Mouse (Mus musculus) limb, embryonic 10.5 days (tissue): ENCODE data around the gene Wdr91. TPM values are rescaled to one million over a fixed set of nuclear protein-coding genes. Genes with fewer than 3 reads are reported as not detected.

Source experiments
- DNase-seq: peaks from one replicate; pipeline ENCODE4 v3.0.0-alpha.2; 2017; ENCODE audit warnings: low spot score
- H3K27ac ChIP-seq: fragments of 300-500 bp; sonication (generic); 2 replicates; pipeline ENCODE4 v1.5.1; 2016; ENCODE audit warnings: mild to moderate bottlenecking
- H3K27me3 ChIP-seq: fragments of 300-500 bp; sonication (generic); 2 replicates; pipeline ENCODE4 v1.6.1; 2016; ENCODE audit warnings: low read depth, mild to moderate bottlenecking; ENCODE audit not compliant: poor library complexity, severe bottlenecking
- H3K36me3 ChIP-seq: fragments of 300-500 bp; sonication (generic); 2 replicates; pipeline ENCODE4 v1.6.1; 2016; ENCODE audit warnings: mild to moderate bottlenecking, moderate library complexity
- H3K4me1 ChIP-seq: fragments of 300-500 bp; sonication (generic); 2 replicates; pipeline ENCODE4 v1.6.1; 2016
- H3K4me3 ChIP-seq: fragments of 300-500 bp; sonication (generic); 2 replicates; pipeline ENCODE4 v1.5.1; 2016; ENCODE audit warnings: mild to moderate bottlenecking, moderate library complexity
- H3K9me3 ChIP-seq: fragments of 300-500 bp; sonication (generic); replicated peaks from 2 replicates; pipeline ENCODE4 v1.6.1; 2016; ENCODE audit warnings: mild to moderate bottlenecking
- WGBS: fragments of 180-500 bp; shearing (Covaris S2); methylation state at CpG from one replicate; pipeline ENCODE4 v1.1.7; 2016; 5-methylcytosine and 5-hydroxymethylcytosine counted together
- polyA plus RNA-seq: library from polyadenylated mRNA; unstranded; fragments of >200 nt; fragmentation: Nextera tagmentation; extraction: Ambion mirVana; gene quantifications from 2 replicates; pipeline ENCODE4 v1.2.1, GENCODE M21; 2016

Wdr91 gene
- polyA plus RNA-seq, 1 experiment from 2014 or later: 13.0 TPM

- no peak for DNase-seq
- Histone ChIP-seq H3K4me1 (no peaks in the 10 kb centered on the region), H3K27me3 (no peaks in the 10 kb centered on the region), H3K36me3 (peaks cover 87% of the 10 kb centered on the region), H3K27ac (no peak overlapping the region), H3K9me3 (no peaks in the 10 kb centered on the region), H3K4me3 (no peak overlapping the region)
- WGBS: 84% methylated on average over 4 of the region's 4 CpGs
Measured at GRCm38 (mm10) chr6:34889185-34889584, 21.5 kb downstream of the Wdr91 start.

GRCm38 (mm10) chr6:34887131-34887850 lies 23.4 kb downstream of the Wdr91 start:
- no peak overlapping the region for H3K4me3 ChIP-seq
- H3K4me1 ChIP-seq: no peaks in the 10 kb centered on the region
- H3K27ac ChIP-seq: no peak overlapping the region
- H3K27me3 ChIP-seq: no peaks in the 10 kb centered on the region
- no peak for DNase-seq
- H3K36me3 ChIP-seq: peaks cover 82% of the 10 kb centered on the region
- H3K9me3 ChIP-seq: no peaks in the 10 kb centered on the region
- WGBS: 88% methylated on average over 6 of the region's 6 CpGs

DNA sequence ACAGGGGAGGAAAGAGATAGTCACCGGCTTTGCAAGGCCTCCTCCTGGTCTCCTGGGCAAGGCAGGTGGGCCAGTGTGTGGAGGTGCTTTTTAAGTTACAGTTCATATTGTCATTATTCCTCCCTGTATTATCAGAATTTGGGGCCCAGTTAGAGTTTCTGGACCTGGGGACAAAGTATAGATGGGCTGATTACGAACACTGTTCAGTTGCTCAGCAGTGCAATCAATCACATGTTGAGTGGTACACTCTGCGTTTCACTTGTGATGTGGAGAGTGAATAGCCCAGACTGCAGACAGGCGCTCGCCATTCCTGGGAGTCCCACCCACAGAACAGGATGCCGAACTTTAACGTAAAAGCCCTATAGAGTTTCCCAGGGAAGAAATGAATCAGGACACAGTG lies 26.0 kb downstream of the Wdr91 start:
- WGBS: 91% methylated on average over 7 of the region's 7 CpGs
- no peak overlapping the region for H3K27ac ChIP-seq
- no peak overlapping the region for H3K4me3 ChIP-seq
- no peaks in the 10 kb centered on the region for H3K4me1 ChIP-seq
- H3K36me3 ChIP-seq: peaks cover 77% of the 10 kb centered on the region
- no peaks in the 10 kb centered on the region for H3K27me3 ChIP-seq
- H3K9me3 ChIP-seq: no peaks in the 10 kb centered on the region
- no peak for DNase-seq

- Histone ChIP-seq H3K4me3 (no peak overlapping the region), H3K27me3 (no peaks in the 10 kb centered on the region), H3K4me1 (peaks cover 27% of the 10 kb centered on the region), H3K9me3 (no peaks in the 10 kb centered on the region), H3K36me3 (peaks cover 54% of the 10 kb centered on the region), H3K27ac (no peak overlapping the region)
- no peak for DNase-seq
- 57% methylated on average over 6 of the region's 6 CpGs for WGBS
Measured at GRCm38 (mm10) chr6:34879911-34880475, 30.7 kb downstream of the Wdr91 start.

- Histone ChIP-seq H3K9me3 (no peaks in the 10 kb centered on the region), H3K4me3 (no peak overlapping the region), H3K27me3 (no peaks in the 10 kb centered on the region), H3K4me1 (peaks cover 27% of the 10 kb centered on the region), H3K36me3 (peaks cover 53% of the 10 kb centered on the region), H3K27ac (no peak overlapping the region)
- DNase-seq: no peak
- 92% methylated on average over 16 of the region's 16 CpGs for WGBS
Measured at GRCm38 (mm10) chr6:34879101-34879740, 31.5 kb downstream of the Wdr91 start.

GRCm38 (mm10) chr6:34877509-34878321 lies 33.0 kb downstream of the Wdr91 start, which contains the start of gene Cyren:
Cyren (minus strand) TSS chr6:34878060.
- Histone ChIP-seq H3K9me3 (no peaks in the 10 kb centered on the region), H3K27me3 (no peaks in the 10 kb centered on the region), H3K4me1 (peaks cover 27% of the 10 kb centered on the region), H3K27ac (peak within 1 kb of the TSS; percentile 92), H3K36me3 (peaks cover 58% of the 10 kb centered on the region), H3K4me3 (peak within 1 kb of the TSS; percentile 79)
- DNase-seq: peak; percentile 95
- under 1% methylated on average over 55 of the region's 56 CpGs for WGBS

DNA sequence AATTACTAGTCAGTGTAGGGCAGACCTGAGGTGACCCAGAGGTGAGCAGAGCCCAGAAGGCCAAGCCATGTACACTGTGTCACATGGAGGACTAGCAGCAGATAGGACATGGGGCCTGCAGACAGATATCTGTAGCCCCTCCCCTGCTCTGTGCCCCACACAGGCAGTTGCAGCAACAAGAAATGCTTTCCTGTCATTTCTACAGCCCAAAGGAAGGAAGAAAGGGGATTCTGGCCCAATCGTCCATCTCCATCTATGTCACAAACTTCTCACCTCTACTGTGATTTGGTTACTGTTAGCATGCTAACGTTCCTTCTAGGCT lies 33.9 kb downstream of the Wdr91 start:
- peak overlapping the region; percentile 79 for H3K4me3 ChIP-seq
- H3K36me3 ChIP-seq: peaks cover 51% of the 10 kb centered on the region
- WGBS: 12% methylated on average over 2 of the region's 2 CpGs
- peak; percentile 31 for DNase-seq
- no peaks in the 10 kb centered on the region for H3K9me3 ChIP-seq
- no peaks in the 10 kb centered on the region for H3K27me3 ChIP-seq
- peak overlapping the region; percentile 92 for H3K27ac ChIP-seq
- H3K4me1 ChIP-seq: peaks cover 27% of the 10 kb centered on the region

- H3K9me3 ChIP-seq: no peaks in the 10 kb centered on the region
- peaks cover 47% of the 10 kb centered on the region for H3K36me3 ChIP-seq
- H3K4me3 ChIP-seq: peak overlapping the region; percentile 79
- H3K27me3 ChIP-seq: no peaks in the 10 kb centered on the region
- 54% methylated on average over 12 of the region's 12 CpGs for WGBS
- DNase-seq: peak; percentile 30
- peaks cover 27% of the 10 kb centered on the region for H3K4me1 ChIP-seq
- peak overlapping the region; percentile 92; the same call in 1 of the 2 replicates for H3K27ac ChIP-seq
Measured at GRCm38 (mm10) chr6:34875966-34876834, 34.5 kb downstream of the Wdr91 start.

DNA sequence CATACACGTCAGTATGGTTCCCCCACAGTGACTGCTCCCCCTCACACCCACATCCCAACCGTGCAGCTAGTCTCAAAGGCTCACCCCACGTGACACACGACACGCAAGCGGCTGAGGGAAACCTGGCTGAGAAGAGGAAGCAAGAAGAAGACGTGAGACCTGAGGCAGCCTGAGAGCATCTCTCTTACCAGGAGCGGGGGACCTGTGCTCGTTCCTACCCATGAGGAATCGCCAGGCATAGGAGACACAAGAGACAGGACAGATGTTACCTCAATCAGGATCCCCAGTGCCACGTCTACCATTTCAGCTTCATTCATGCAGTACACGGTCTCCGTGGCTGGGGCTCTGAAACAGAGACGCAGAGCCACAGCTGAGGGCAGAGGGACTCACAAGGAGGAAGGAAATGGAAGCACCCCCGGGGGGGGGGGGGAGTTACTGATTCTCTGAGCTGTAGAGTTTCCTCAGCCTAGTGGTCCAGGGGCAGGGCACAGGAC lies 35.4 kb downstream of the Wdr91 start:
- H3K27me3 ChIP-seq: no peaks in the 10 kb centered on the region
- no peaks in the 10 kb centered on the region for H3K9me3 ChIP-seq
- WGBS: 87% methylated on average over 15 of the region's 15 CpGs
- H3K36me3 ChIP-seq: peaks cover 38% of the 10 kb centered on the region
- peak; percentile 29 for DNase-seq
- H3K4me3 ChIP-seq: no peak overlapping the region
- 0 out of 2 replicates have a peak overlapping the region, but pooled peaks have one; percentile 19 for H3K27ac ChIP-seq
- peaks cover 27% of the 10 kb centered on the region for H3K4me1 ChIP-seq

GRCm38 (mm10) chr6:34874101-34874921 lies 36.4 kb downstream of the Wdr91 start:
- H3K4me1 ChIP-seq: peaks cover 27% of the 10 kb centered on the region
- H3K4me3 ChIP-seq: no peak overlapping the region
- no peak overlapping the region for H3K27ac ChIP-seq

DNA sequence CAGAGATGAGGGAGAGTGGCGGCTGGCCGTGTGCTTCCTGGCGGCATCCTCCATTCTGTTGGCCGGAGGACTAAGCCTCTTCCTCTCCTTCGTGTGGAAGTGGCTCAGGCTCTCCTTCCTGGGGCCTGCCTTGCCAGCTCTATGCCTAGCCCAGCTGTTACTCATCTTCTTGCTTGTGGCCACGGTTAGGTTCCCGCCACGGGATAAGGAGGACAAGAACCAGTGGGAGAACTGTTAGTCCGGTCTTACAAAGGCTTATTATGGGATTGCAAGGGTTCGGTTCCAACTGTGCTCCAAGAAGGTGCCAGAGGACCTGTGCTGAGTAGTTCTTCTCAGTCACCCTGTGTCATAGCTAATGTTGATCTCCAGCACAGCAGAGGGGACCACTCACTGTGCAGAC lies 37.8 kb downstream of the Wdr91 start:
- WGBS: 88% methylated on average over 10 of the region's 10 CpGs
- H3K4me3 ChIP-seq: no peak overlapping the region
- peaks cover 15% of the 10 kb centered on the region for H3K4me1 ChIP-seq
- H3K27ac ChIP-seq: no peak overlapping the region
- H3K36me3 ChIP-seq: peaks cover 36% of the 10 kb centered on the region
- no peaks in the 10 kb centered on the region for H3K9me3 ChIP-seq
- H3K27me3 ChIP-seq: no peaks in the 10 kb centered on the region
- no peak for DNase-seq

More at GRCm38 (mm10) chr6:34874101-34874921, 36.4 kb downstream of the Wdr91 start:
- WGBS: 75% methylated on average over 21 of the region's 21 CpGs
- DNase-seq: peak; percentile 25
- Histone ChIP-seq H3K27me3 (no peaks in the 10 kb centered on the region), H3K36me3 (peaks cover 36% of the 10 kb centered on the region), H3K9me3 (no peaks in the 10 kb centered on the region)
